ENCODE assay signal across 8 mouse cellular contexts in the genomic region with DNA sequence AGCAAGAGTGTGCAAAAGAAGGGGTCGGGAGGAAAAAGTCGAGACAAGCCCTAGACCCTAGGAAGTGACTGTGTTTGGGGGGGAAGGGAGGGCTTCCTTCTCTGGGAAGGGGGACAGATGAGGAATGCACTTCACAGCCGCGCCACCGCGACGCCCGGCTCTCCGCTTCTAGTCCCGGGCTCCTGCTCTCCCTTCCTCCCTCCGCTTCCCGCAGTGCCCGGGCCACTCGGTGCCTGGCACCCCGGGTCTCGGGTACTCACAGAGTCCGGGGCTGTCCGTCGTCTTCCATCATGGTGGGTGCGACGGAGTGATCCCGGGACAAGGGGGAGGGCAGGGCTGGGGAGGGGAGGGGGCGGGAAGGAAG. TPM values are rescaled to one million over a fixed set of nuclear protein-coding genes. Genes with fewer than 3 reads are reported as not detected.
A peak's percentile ranks its signal among the peaks of the same experiment; 100 is the strongest.
DNase-seq lines count a peak whose midpoint lies in the region; ATAC-seq and TF ChIP-seq lines count a peak whose summit lies in the region.

No protein-coding gene starts in this region.

- TF ChIP-seq CTCF in gastrocnemius, adult 2 months (IDR thresholded peaks at IDR 0.05): no peak

- intact Hi-C loops in gastrocnemius, adult 2 months (cut with DNase I): loop anchor here (5.0 kb wide), 2 partner anchors 61 to 224 kb away; partner anchors contain the start of genes 9130023H24Rik, Armc5 and Bag3
- intact Hi-C loops in gastrocnemius, postnatal 14 days (cut with DNase I; ENCODE audit: low total_unique reads): no loop called here

- H3K27ac ChIP-seq in gastrocnemius, adult 2 months: peak overlapping the region; percentile 100
- H3K27ac ChIP-seq in forebrain, embryonic 13.5 days: peak overlapping the region; percentile 89
- peak overlapping the region; percentile 93 for H3K27ac ChIP-seq in liver, embryonic 11.5 days (ENCODE audit: low read depth, low read length)
- H3K27ac ChIP-seq in stomach, embryonic 16.5 days (ENCODE audit: low read length): peak overlapping the region; percentile 95

- H3K9ac ChIP-seq in forebrain, embryonic 13.5 days: peak overlapping the region; percentile 86
- peak overlapping the region; percentile 97 for H3K9ac ChIP-seq in liver, embryonic 11.5 days (ENCODE audit: low read depth, low read length)
- H3K9ac ChIP-seq in stomach, embryonic 16.5 days (ENCODE audit: low read length): peak overlapping the region; percentile 92

- H3K4me1 ChIP-seq in forebrain, embryonic 13.5 days: peaks cover 31% of the 10 kb centered on the region
- H3K4me1 ChIP-seq in liver, embryonic 11.5 days (replicated peaks; ENCODE audit: control insufficient read depth, insufficient read depth, low read length): peaks cover 18% of the 10 kb centered on the region
- peaks cover 13% of the 10 kb centered on the region for H3K4me1 ChIP-seq in stomach, embryonic 16.5 days (ENCODE audit: control insufficient read depth, insufficient read depth, low read length)

- ATAC-seq in forebrain, embryonic 13.5 days: peak; percentile 22
- peak; percentile 18 for ATAC-seq in liver, embryonic 11.5 days (replicated peaks; ENCODE audit: low FRiP score)
- ATAC-seq in stomach, embryonic 16.5 days (ENCODE audit: insufficient read depth, low FRiP score): peak; percentile 14

- DNase-seq in gastrocnemius, adult 2 months: no peak
- no peak for DNase-seq in gastrocnemius, postnatal 14 days
- peak; percentile 57 for DNase-seq in retina, postnatal 1 day
- no peak for DNase-seq in retina, embryonic 14.5 days (ENCODE audit: low spot score)
- no peak for DNase-seq in liver, embryonic 11.5 days (ENCODE audit: low spot score)
- no peak for DNase-seq in ovary, adult 18-20 months (ENCODE audit: low spot score)

- no peaks in the 10 kb centered on the region for H3K36me3 ChIP-seq in forebrain, embryonic 13.5 days (ENCODE audit: poor library complexity, severe bottlenecking)
- no peaks in the 10 kb centered on the region for H3K36me3 ChIP-seq in liver, embryonic 11.5 days (ENCODE audit: control insufficient read depth, insufficient read depth, low read length)
- no peaks in the 10 kb centered on the region for H3K36me3 ChIP-seq in stomach, embryonic 16.5 days (ENCODE audit: control insufficient read depth, insufficient read depth, low read length)

- H3K27me3 ChIP-seq in forebrain, embryonic 13.5 days: no peaks in the 10 kb centered on the region
- no peaks in the 10 kb centered on the region for H3K27me3 ChIP-seq in liver, embryonic 11.5 days (replicated peaks; ENCODE audit: control insufficient read depth, insufficient read depth, low read length)
- no peaks in the 10 kb centered on the region for H3K27me3 ChIP-seq in stomach, embryonic 16.5 days (ENCODE audit: control insufficient read depth, insufficient read depth, low read length)

- H3K9me3 ChIP-seq in forebrain, embryonic 13.5 days (replicated peaks): no peaks in the 10 kb centered on the region
- no peaks in the 10 kb centered on the region for H3K9me3 ChIP-seq in liver, embryonic 11.5 days (ENCODE audit: control insufficient read depth, low read length)
- no peaks in the 10 kb centered on the region for H3K9me3 ChIP-seq in stomach, embryonic 16.5 days (replicated peaks; ENCODE audit: control insufficient read depth, low read length)

- WGBS in forebrain, embryonic 13.5 days: 0% methylated on average over 11 of the region's 23 CpGs
- WGBS in liver, embryonic 11.5 days: 0% methylated on average over 23 of the region's 23 CpGs
- WGBS in stomach, embryonic 16.5 days: 0% methylated on average over 22 of the region's 23 CpGs

- H3K4me2 ChIP-seq in forebrain, embryonic 13.5 days: peak overlapping the region; percentile 75
- peak overlapping the region; percentile 94 for H3K4me2 ChIP-seq in liver, embryonic 11.5 days
- H3K4me2 ChIP-seq in stomach, embryonic 16.5 days (ENCODE audit: low read depth, low read length): peak overlapping the region; percentile 93

- peak overlapping the region; percentile 96 for H3K4me3 ChIP-seq in gastrocnemius, adult 2 months
- H3K4me3 ChIP-seq in forebrain, embryonic 13.5 days: peak overlapping the region; percentile 75
- H3K4me3 ChIP-seq in liver, embryonic 11.5 days (ENCODE audit: low read depth, low read length): peak overlapping the region; percentile 98
- peak overlapping the region; percentile 75 for H3K4me3 ChIP-seq in stomach, embryonic 16.5 days (replicated peaks; ENCODE audit: low read length)

RNA-seq across cellular contexts. Expression of gene Tial1, which starts 0.7 kb away (rescaled TPM):
- total RNA-seq in gastrocnemius, adult 2 months (2021): 10 to 100 TPM; 46.9 to 50.7 TPM
- total RNA-seq in gastrocnemius, postnatal 14 days (2021): 10 to 100 TPM; 39.8 to 41.5 TPM
- polyA plus RNA-seq in forebrain, embryonic 13.5 days (2015; fragmentation: Nextera tagmentation; extraction: Ambion mirVana): 36.5 and 36.6 TPM in 2 replicates
- polyA plus RNA-seq in liver, embryonic 11.5 days (2014; fragmentation: Nextera tagmentation; extraction: Ambion mirVana): 34.0 and 34.8 TPM in 2 replicates
- polyA plus RNA-seq in stomach, embryonic 16.5 days (2015; fragmentation: Nextera tagmentation; extraction: Ambion mirVana): 20.8 and 24.4 TPM in 2 replicates

RNA-seq across cellular contexts. Expression of gene Rgs10, which starts 42.3 kb away (rescaled TPM):
- 1 to 10 TPM; 2.0 to 4.8 TPM for total RNA-seq in gastrocnemius, adult 2 months (2021)
- 1 to 10 TPM; 5.4 to 6.1 TPM for total RNA-seq in gastrocnemius, postnatal 14 days (2021)
- 10.2 and 11.5 TPM in 2 replicates for polyA plus RNA-seq in forebrain, embryonic 13.5 days (2015; fragmentation: Nextera tagmentation; extraction: Ambion mirVana)
- 88.1 and 88.2 TPM in 2 replicates for polyA plus RNA-seq in liver, embryonic 11.5 days (2014; fragmentation: Nextera tagmentation; extraction: Ambion mirVana)
- polyA plus RNA-seq in stomach, embryonic 16.5 days (2015; fragmentation: Nextera tagmentation; extraction: Ambion mirVana): 23.7 and 24.0 TPM in 2 replicates
